Mouse (Mus musculus): ENCODE data around the gene 4931406C07Rik. TPM values are rescaled to one million over a fixed set of nuclear protein-coding genes. Genes with fewer than 3 reads are reported as not detected.

The 4931406C07Rik gene
- polyA plus RNA-seq, 1 experiment from 2014 or later: 29.4 TPM

GRCm38 (mm10) chr9:15276855-15277254 is 29.4 kb downstream of the 4931406C07Rik start:
- H3K9ac ChIP-seq (replicated peaks; ENCODE audit: low read length): no peak overlapping the region
- peaks cover 20% of the 10 kb centered on the region for H3K4me1 ChIP-seq (ENCODE audit: insufficient read depth, low read length)
- no peaks in the 10 kb centered on the region for H3K9me3 ChIP-seq (ENCODE audit: low read length)
- WGBS: 91% methylated on average over 4 of the region's 4 CpGs
- no peak for ATAC-seq (ENCODE audit: low FRiP score, low TSS enrichment)
- H3K4me2 ChIP-seq (replicated peaks; ENCODE audit: low read depth, low read length): no peak overlapping the region
- peaks cover 47% of the 10 kb centered on the region for H3K36me3 ChIP-seq (ENCODE audit: insufficient read depth, low read length)
- H3K27ac ChIP-seq (ENCODE audit: low read length): no peak overlapping the region
- no peak overlapping the region for H3K4me3 ChIP-seq (ENCODE audit: low read length)
- no peaks in the 10 kb centered on the region for H3K27me3 ChIP-seq (ENCODE audit: insufficient read depth, low read length)

GRCm38 (mm10) chr9:15273981-15274380 is 32.3 kb downstream of the 4931406C07Rik start:
- WGBS: 93% methylated on average over 2 of the region's 2 CpGs
- Histone ChIP-seq H3K4me3 (ENCODE audit: low read length) (no peak overlapping the region), H3K4me1 (ENCODE audit: insufficient read depth, low read length) (peaks cover 10% of the 10 kb centered on the region), H3K9ac (replicated peaks; ENCODE audit: low read length) (no peak overlapping the region), H3K9me3 (ENCODE audit: low read length) (no peaks in the 10 kb centered on the region), H3K27ac (ENCODE audit: low read length) (no peak overlapping the region), H3K27me3 (ENCODE audit: insufficient read depth, low read length) (no peaks in the 10 kb centered on the region), H3K4me2 (replicated peaks; ENCODE audit: low read depth, low read length) (no peak overlapping the region), H3K36me3 (ENCODE audit: insufficient read depth, low read length) (peaks cover 75% of the 10 kb centered on the region)
- no peak for ATAC-seq (ENCODE audit: low FRiP score, low TSS enrichment)

- no peaks in the 10 kb centered on the region for H3K4me1 ChIP-seq (ENCODE audit: insufficient read depth, low read length)
- no peak for ATAC-seq (ENCODE audit: low FRiP score, low TSS enrichment)
- no peak overlapping the region for H3K4me3 ChIP-seq (ENCODE audit: low read length)
- no peaks in the 10 kb centered on the region for H3K27me3 ChIP-seq (ENCODE audit: insufficient read depth, low read length)
- H3K9me3 ChIP-seq (ENCODE audit: low read length): no peaks in the 10 kb centered on the region
- 97% methylated on average over 10 of the region's 10 CpGs for WGBS
- no peak overlapping the region for H3K9ac ChIP-seq (replicated peaks; ENCODE audit: low read length)
- H3K27ac ChIP-seq (ENCODE audit: low read length): no peak overlapping the region
- no peak overlapping the region for H3K4me2 ChIP-seq (replicated peaks; ENCODE audit: low read depth, low read length)
- H3K36me3 ChIP-seq (ENCODE audit: insufficient read depth, low read length): peaks cover 75% of the 10 kb centered on the region
Measured at GRCm38 (mm10) chr9:15263487-15263886, 42.8 kb downstream of the 4931406C07Rik start.

GRCm38 (mm10) chr9:15261980-15262379 is 44.3 kb downstream of the 4931406C07Rik start:
- no peak overlapping the region for H3K4me2 ChIP-seq (replicated peaks; ENCODE audit: low read depth, low read length)
- WGBS: 95% methylated on average over 8 of the region's 8 CpGs
- ATAC-seq (ENCODE audit: low FRiP score, low TSS enrichment): no peak
- no peak overlapping the region for H3K4me3 ChIP-seq (ENCODE audit: low read length)
- H3K36me3 ChIP-seq (ENCODE audit: insufficient read depth, low read length): peaks cover 62% of the 10 kb centered on the region
- H3K9me3 ChIP-seq (ENCODE audit: low read length): no peaks in the 10 kb centered on the region
- no peaks in the 10 kb centered on the region for H3K27me3 ChIP-seq (ENCODE audit: insufficient read depth, low read length)
- no peaks in the 10 kb centered on the region for H3K4me1 ChIP-seq (ENCODE audit: insufficient read depth, low read length)
- H3K27ac ChIP-seq (ENCODE audit: low read length): no peak overlapping the region
- H3K9ac ChIP-seq (replicated peaks; ENCODE audit: low read length): no peak overlapping the region

GRCm38 (mm10) chr9:15256214-15256613 is 50.0 kb downstream of the 4931406C07Rik start:
- Histone ChIP-seq H3K9me3 (ENCODE audit: low read length) (no peaks in the 10 kb centered on the region; the same call in 1 of the 2 replicates), H3K4me3 (ENCODE audit: low read length) (no peak overlapping the region), H3K27me3 (ENCODE audit: insufficient read depth, low read length) (no peaks in the 10 kb centered on the region), H3K36me3 (ENCODE audit: insufficient read depth, low read length) (peaks cover 11% of the 10 kb centered on the region), H3K27ac (ENCODE audit: low read length) (peak overlapping the region; percentile 36; the same call in 1 of the 2 replicates), H3K4me2 (replicated peaks; ENCODE audit: low read depth, low read length) (no peak overlapping the region), H3K9ac (replicated peaks; ENCODE audit: low read length) (no peak overlapping the region), H3K4me1 (ENCODE audit: insufficient read depth, low read length) (no peaks in the 10 kb centered on the region)
- ATAC-seq (ENCODE audit: low FRiP score, low TSS enrichment): peak; percentile 73
- 67% methylated on average over 3 of the region's 3 CpGs for WGBS

- no peak overlapping the region for H3K27ac ChIP-seq (ENCODE audit: low read length)
- no peaks in the 10 kb centered on the region; the same call in 1 of the 2 replicates for H3K9me3 ChIP-seq (ENCODE audit: low read length)
- no peak overlapping the region for H3K4me2 ChIP-seq (replicated peaks; ENCODE audit: low read depth, low read length)
- H3K9ac ChIP-seq (replicated peaks; ENCODE audit: low read length): no peak overlapping the region
- H3K27me3 ChIP-seq (ENCODE audit: insufficient read depth, low read length): no peaks in the 10 kb centered on the region
- H3K4me3 ChIP-seq (ENCODE audit: low read length): no peak overlapping the region
- H3K4me1 ChIP-seq (ENCODE audit: insufficient read depth, low read length): no peaks in the 10 kb centered on the region
- no peak for ATAC-seq (ENCODE audit: low FRiP score, low TSS enrichment)
- 82% methylated on average over 7 of the region's 7 CpGs for WGBS
- H3K36me3 ChIP-seq (ENCODE audit: insufficient read depth, low read length): no peaks in the 10 kb centered on the region
Measured at GRCm38 (mm10) chr9:15254501-15254900, 51.7 kb downstream of the 4931406C07Rik start.

- ATAC-seq (ENCODE audit: low FRiP score, low TSS enrichment): peak; percentile 83
- Histone ChIP-seq H3K36me3 (ENCODE audit: insufficient read depth, low read length) (no peaks in the 10 kb centered on the region), H3K27me3 (ENCODE audit: insufficient read depth, low read length) (no peaks in the 10 kb centered on the region), H3K4me3 (ENCODE audit: low read length) (no peak overlapping the region), H3K27ac (ENCODE audit: low read length) (peak overlapping the region; percentile 74), H3K4me2 (replicated peaks; ENCODE audit: low read depth, low read length) (no peak overlapping the region), H3K9me3 (ENCODE audit: low read length) (no peaks in the 10 kb centered on the region; the same call in 1 of the 2 replicates), H3K4me1 (ENCODE audit: insufficient read depth, low read length) (no peaks in the 10 kb centered on the region), H3K9ac (replicated peaks; ENCODE audit: low read length) (no peak overlapping the region)
- 73% methylated on average over 7 of the region's 7 CpGs for WGBS
Measured at GRCm38 (mm10) chr9:15252196-15252595, 54.1 kb downstream of the 4931406C07Rik start.

- no peaks in the 10 kb centered on the region; the same call in 1 of the 2 replicates for H3K9me3 ChIP-seq (ENCODE audit: low read length)
- H3K9ac ChIP-seq (replicated peaks; ENCODE audit: low read length): no peak overlapping the region
- ATAC-seq (ENCODE audit: low FRiP score, low TSS enrichment): no peak
- H3K4me2 ChIP-seq (replicated peaks; ENCODE audit: low read depth, low read length): no peak overlapping the region
- no peak overlapping the region for H3K27ac ChIP-seq (ENCODE audit: low read length)
- H3K4me3 ChIP-seq (ENCODE audit: low read length): no peak overlapping the region
- 69% methylated on average over 7 of the region's 7 CpGs for WGBS
- H3K27me3 ChIP-seq (ENCODE audit: insufficient read depth, low read length): no peaks in the 10 kb centered on the region
- no peaks in the 10 kb centered on the region for H3K36me3 ChIP-seq (ENCODE audit: insufficient read depth, low read length)
- H3K4me1 ChIP-seq (ENCODE audit: insufficient read depth, low read length): peaks cover 3% of the 10 kb centered on the region; the same call in 1 of the 2 replicates
Measured at GRCm38 (mm10) chr9:15250376-15250775, 55.9 kb downstream of the 4931406C07Rik start.

GRCm38 (mm10) chr9:15245319-15246075 is 60.8 kb downstream of the 4931406C07Rik start:
- 51% methylated on average over 14 of the region's 14 CpGs for WGBS
- no peaks in the 10 kb centered on the region for H3K9me3 ChIP-seq (ENCODE audit: low read length)
- no peak overlapping the region for H3K4me3 ChIP-seq (ENCODE audit: low read length)
- H3K36me3 ChIP-seq (ENCODE audit: insufficient read depth, low read length): no peaks in the 10 kb centered on the region
- H3K27ac ChIP-seq (ENCODE audit: low read length): peak overlapping the region; percentile 65
- no peak for ATAC-seq (ENCODE audit: low FRiP score, low TSS enrichment)
- no peaks in the 10 kb centered on the region for H3K27me3 ChIP-seq (ENCODE audit: insufficient read depth, low read length)
- H3K4me1 ChIP-seq (ENCODE audit: insufficient read depth, low read length): peaks cover 9% of the 10 kb centered on the region; the same call in 1 of the 2 replicates
- H3K9ac ChIP-seq (replicated peaks; ENCODE audit: low read length): no peak overlapping the region
- H3K4me2 ChIP-seq (replicated peaks; ENCODE audit: low read depth, low read length): no peak overlapping the region

- Histone ChIP-seq H3K4me3 (ENCODE audit: low read length) (no peak overlapping the region), H3K4me2 (replicated peaks; ENCODE audit: low read depth, low read length) (no peak overlapping the region), H3K9ac (replicated peaks; ENCODE audit: low read length) (no peak overlapping the region), H3K9me3 (ENCODE audit: low read length) (no peaks in the 10 kb centered on the region), H3K27me3 (ENCODE audit: insufficient read depth, low read length) (no peaks in the 10 kb centered on the region), H3K4me1 (ENCODE audit: insufficient read depth, low read length) (peaks cover 19% of the 10 kb centered on the region), H3K36me3 (ENCODE audit: insufficient read depth, low read length) (no peaks in the 10 kb centered on the region), H3K27ac (ENCODE audit: low read length) (no peak overlapping the region)
- ATAC-seq (ENCODE audit: low FRiP score, low TSS enrichment): no peak
- WGBS: 100% methylated on average over 1 of the region's 1 CpGs
Measured at GRCm38 (mm10) chr9:15242130-15242529, 64.1 kb downstream of the 4931406C07Rik start.

Measured in kidney, embryonic 16.5 days (tissue).